Mouse (Mus musculus) layer of hippocampus, adult 9-11 months (tissue): ENCODE measurements around the gene Babam2.

ENCODE experiments used
- DNase-seq: peaks from one replicate; pipeline ENCODE4 v3.0.0; 2022

The Babam2 gene

DNA sequence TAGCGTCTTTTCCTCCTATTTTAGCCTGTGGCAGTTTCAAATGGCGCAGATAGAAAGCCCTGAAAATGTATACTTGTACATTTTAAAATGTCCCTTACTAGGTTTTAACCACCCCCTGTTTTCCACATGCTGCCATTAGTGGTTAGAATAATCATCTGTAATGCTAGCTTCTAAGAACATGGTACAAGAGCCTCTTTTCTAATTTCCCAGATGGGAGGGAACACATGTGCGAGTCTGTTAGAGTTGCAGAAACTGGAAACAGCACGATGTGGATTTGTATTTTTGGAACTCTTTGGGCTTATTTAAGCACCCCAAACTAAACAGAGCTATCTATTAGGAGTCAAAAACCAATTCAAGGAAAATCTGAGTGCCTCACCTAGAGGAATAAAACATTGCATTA lies 195.1 kb downstream of the Babam2 start:
- DNase-seq: peak; percentile 24

- no peak for DNase-seq
Observed at GRCm38 (mm10) chr5:31899901-31900300, 202.4 kb downstream of the Babam2 start.

DNA sequence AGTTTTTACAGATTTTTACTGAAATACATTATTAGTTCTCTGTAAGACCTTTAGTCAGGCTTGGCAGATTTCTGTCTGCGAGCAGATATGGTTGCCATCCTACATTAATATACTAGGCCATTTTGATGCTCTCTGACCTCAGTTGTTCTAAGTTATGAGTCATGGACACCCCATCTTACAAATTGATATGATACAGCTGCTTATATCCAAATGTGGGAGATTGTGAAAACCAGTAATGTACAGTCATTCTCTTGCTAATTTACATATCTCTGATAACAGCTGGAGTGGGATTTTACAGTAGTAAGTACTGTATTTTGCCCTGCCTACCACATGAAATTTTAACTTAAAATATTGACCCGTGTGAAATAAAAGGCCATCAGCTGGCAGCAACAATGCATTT lies 204.7 kb downstream of the Babam2 start:
- no peak for DNase-seq

GRCm38 (mm10) chr5:31902891-31903290 lies 205.4 kb downstream of the Babam2 start:
- DNase-seq: no peak

- no peak for DNase-seq
Observed at GRCm38 (mm10) chr5:31904968-31905683, 207.6 kb downstream of the Babam2 start.

- DNase-seq: no peak
Observed at GRCm38 (mm10) chr5:31905808-31906207, 208.3 kb downstream of the Babam2 start.

GRCm38 (mm10) chr5:31906286-31906951 lies 208.9 kb downstream of the Babam2 start:
- DNase-seq: no peak

- DNase-seq: no peak
Observed at GRCm38 (mm10) chr5:31907959-31908358, 210.5 kb downstream of the Babam2 start.

GRCm38 (mm10) chr5:31908818-31909217 lies 211.3 kb downstream of the Babam2 start:
- DNase-seq: no peak

GRCm38 (mm10) chr5:31916241-31916640 lies 218.8 kb downstream of the Babam2 start:
- DNase-seq: no peak

- DNase-seq: no peak
Observed at GRCm38 (mm10) chr5:31918566-31918965, 221.1 kb downstream of the Babam2 start.

GRCm38 (mm10) chr5:31920129-31920528 lies 222.6 kb downstream of the Babam2 start:
- no peak for DNase-seq

- DNase-seq: no peak
Observed at GRCm38 (mm10) chr5:31920890-31921289, 223.4 kb downstream of the Babam2 start.

- no peak for DNase-seq
Observed at GRCm38 (mm10) chr5:31924075-31924474, 226.6 kb downstream of the Babam2 start.

DNA sequence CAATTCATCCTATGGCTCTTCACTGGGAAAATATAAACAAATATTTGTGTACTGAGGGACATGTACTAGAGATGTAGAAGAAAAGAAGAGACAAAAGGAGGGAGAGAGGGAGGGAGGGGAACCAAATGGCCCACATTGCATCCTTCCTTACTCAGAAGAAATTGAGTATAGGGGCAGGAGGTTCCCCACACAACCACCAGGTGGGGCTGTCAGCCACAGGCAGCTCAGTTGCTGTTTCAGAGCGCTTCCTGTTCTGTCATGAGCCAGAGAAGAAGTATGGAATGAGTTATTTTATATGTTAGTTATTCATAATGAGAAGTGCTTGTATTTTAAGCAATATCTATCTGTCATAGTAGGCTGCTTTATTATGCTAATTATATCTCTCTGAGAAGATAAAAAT lies 229.1 kb downstream of the Babam2 start:
- no peak for DNase-seq

DNA sequence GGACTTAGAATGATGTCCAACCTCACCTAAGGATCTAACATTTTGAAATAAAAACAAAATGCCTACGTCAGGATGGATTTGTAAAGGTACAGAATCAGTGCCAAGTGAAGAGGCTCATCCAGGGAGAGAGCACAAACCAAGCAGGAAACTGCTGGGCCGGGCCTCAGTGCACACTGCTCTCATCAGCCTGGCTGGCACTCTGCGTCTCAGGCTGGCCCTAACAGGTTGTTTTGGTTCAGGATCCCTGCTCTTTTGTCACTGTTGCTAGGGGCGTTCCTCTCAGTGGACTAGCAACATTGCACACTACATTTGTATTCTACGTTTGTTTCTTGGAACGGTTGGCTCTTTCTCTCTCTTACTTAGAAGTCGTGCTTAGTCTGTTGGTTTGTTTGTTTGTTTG lies 231.5 kb downstream of the Babam2 start:
- peak; percentile 30 for DNase-seq

GRCm38 (mm10) chr5:31931127-31931625 lies 233.7 kb downstream of the Babam2 start:
- DNase-seq: no peak

DNA sequence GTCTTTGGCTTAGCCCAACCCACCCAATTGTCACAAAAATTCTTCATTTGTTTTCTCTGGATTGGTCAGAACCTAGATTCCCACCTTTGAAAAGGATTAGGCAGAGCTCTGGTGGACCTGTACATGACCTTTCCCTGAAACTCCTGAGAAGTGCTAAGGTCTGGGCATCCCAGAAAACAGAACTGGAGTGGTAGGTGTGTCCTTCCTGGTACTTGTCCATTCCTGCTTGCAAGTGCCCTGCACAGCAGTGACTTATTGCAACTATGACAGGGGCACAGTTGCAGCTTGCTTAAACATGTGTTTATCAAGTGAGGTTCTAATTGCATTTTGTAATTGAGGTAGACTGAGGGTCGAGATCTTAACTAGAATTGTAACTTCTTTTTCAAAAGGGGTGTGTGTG lies 234.2 kb downstream of the Babam2 start:
- no peak for DNase-seq

GRCm38 (mm10) chr5:31933296-31933695 lies 235.8 kb downstream of the Babam2 start:
- DNase-seq: no peak

- DNase-seq: no peak
Observed at GRCm38 (mm10) chr5:31934397-31934796, 236.9 kb downstream of the Babam2 start.

DNA sequence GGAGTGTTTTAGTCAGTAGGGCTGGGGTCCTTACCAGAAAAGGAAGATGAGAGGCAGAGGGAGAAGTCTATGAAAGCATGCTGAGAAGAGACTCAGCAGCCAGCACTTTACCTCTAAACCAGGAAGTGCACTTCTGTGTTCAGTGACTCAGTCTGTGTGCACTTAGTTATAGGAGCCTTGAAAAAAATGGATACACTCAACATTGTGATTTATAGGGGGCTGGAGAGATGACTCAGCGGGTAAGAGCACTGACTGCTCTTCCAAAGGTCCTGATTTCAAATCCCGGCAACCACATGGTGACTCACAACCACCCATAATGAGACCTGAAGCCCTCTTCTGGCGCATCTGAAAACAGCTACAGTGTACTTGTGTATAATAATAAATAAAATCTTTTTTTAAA lies 238.5 kb downstream of the Babam2 start:
- DNase-seq: no peak

- DNase-seq: no peak
Observed at GRCm38 (mm10) chr5:31936523-31936922, 239.0 kb downstream of the Babam2 start.

DNA sequence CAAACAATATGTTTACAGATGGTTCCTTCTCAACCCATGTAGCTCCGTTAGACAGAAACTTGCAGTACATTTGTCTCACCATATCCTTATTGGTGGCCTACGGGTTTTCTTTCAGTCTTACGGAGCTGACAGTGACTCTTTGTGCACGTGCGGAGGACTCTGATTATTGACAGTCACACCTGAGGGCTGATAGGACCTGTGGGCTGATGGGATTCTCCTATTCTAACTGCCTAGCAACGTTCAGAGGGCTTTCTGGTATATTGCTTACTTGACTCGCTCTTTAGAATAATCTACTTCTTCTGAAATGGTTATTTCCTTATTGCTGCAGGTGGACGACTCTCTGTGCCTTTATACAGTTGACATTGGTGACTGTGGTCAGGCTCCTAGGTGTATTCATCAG lies 243.4 kb downstream of the Babam2 start:
- DNase-seq: no peak

GRCm38 (mm10) chr5:31947185-31947584 lies 249.7 kb downstream of the Babam2 start:
- no peak for DNase-seq

GRCm38 (mm10) chr5:31949389-31949788 lies 251.9 kb downstream of the Babam2 start:
- DNase-seq: peak; percentile 71
